Mouse (Mus musculus) embryonic facial prominence, embryonic 11.5 days (tissue): ENCODE results near the gene Olfr697. TPM values are rescaled to one million over a fixed set of nuclear protein-coding genes. Genes with fewer than 3 reads are reported as not detected.
"Not testable (repeated sequence)": the region's sequence is repeated elsewhere in the genome, so short reads cannot be mapped to it uniquely, and the experiment has no call there.

Experiments used
- ATAC-seq: fragments of 200-750 bp; cut with Nextera tagmentation; replicated peaks from 2 replicates; pipeline ENCODE4 v1.8.0; 2017; ENCODE audit warnings: low read depth; ENCODE audit not compliant: insufficient number of reproducible peaks, low FRiP score, low TSS enrichment
- DNase-seq: peaks from one replicate; pipeline ENCODE4 v3.0.0-alpha.2; 2015; ENCODE audit warnings: low spot score
- H3K27ac ChIP-seq: fragments of 300-500 bp; sonication (generic); replicated peaks from 2 replicates; pipeline ENCODE4 v1.5.1; 2014; ENCODE audit warnings: mild to moderate bottlenecking, low read depth, low read length, control low read depth
- H3K27me3 ChIP-seq: fragments of 300-500 bp; sonication (generic); 2 replicates; pipeline ENCODE4 v1.6.1; 2014; ENCODE audit warnings: mild to moderate bottlenecking, low read length, moderate library complexity, mixed read lengths; ENCODE audit not compliant: control insufficient read depth, insufficient read depth
- H3K36me3 ChIP-seq: fragments of 300-500 bp; sonication (generic); replicated peaks from 2 replicates; pipeline ENCODE4 v1.6.1; 2014; ENCODE audit warnings: low read depth, mild to moderate bottlenecking, low read length, moderate library complexity, mixed read lengths; ENCODE audit not compliant: control insufficient read depth, insufficient read depth
- H3K4me1 ChIP-seq: fragments of 300-500 bp; sonication (generic); 2 replicates; pipeline ENCODE4 v1.6.1; 2014; ENCODE audit warnings: low read length, mixed read lengths; ENCODE audit not compliant: control insufficient read depth, insufficient read depth
- H3K4me2 ChIP-seq: fragments of 300-500 bp; sonication (generic); 2 replicates; pipeline ENCODE4 v1.6.1; 2014; ENCODE audit warnings: low read depth, mild to moderate bottlenecking, control low read depth, low read length, moderate library complexity
- H3K4me3 ChIP-seq: fragments of 300-500 bp; sonication (generic); 2 replicates; pipeline ENCODE4 v1.5.1; 2014; ENCODE audit warnings: low read depth, low read length, control low read depth
- H3K9ac ChIP-seq: fragments of 300-500 bp; sonication (generic); replicated peaks from 2 replicates; pipeline ENCODE4 v1.6.1; 2014; ENCODE audit warnings: mild to moderate bottlenecking, control low read depth, low read length
- H3K9me3 ChIP-seq: fragments of 300-500 bp; sonication (generic); replicated peaks from 2 replicates; pipeline ENCODE4 v1.6.1; 2016; ENCODE audit warnings: mild to moderate bottlenecking, low read length, inconsistent platforms, mixed read lengths; ENCODE audit not compliant: control insufficient read depth
- WGBS: fragments of 180-500 bp; shearing (Covaris S2); extraction: QIAGEN DNeasy Blood & Tissue Kit; methylation state at CpG from one replicate; pipeline ENCODE4 v1.1.7; 2014; 5-methylcytosine and 5-hydroxymethylcytosine counted together
- polyA plus RNA-seq: library from polyadenylated mRNA; unstranded; fragments of >200 nt; fragmentation: Nextera tagmentation; extraction: Ambion mirVana; gene quantifications from 2 replicates; pipeline ENCODE4 v1.2.1, GENCODE M21; 2014

Olfr697 gene
- not detected in 2 replicates for polyA plus RNA-seq

DNA sequence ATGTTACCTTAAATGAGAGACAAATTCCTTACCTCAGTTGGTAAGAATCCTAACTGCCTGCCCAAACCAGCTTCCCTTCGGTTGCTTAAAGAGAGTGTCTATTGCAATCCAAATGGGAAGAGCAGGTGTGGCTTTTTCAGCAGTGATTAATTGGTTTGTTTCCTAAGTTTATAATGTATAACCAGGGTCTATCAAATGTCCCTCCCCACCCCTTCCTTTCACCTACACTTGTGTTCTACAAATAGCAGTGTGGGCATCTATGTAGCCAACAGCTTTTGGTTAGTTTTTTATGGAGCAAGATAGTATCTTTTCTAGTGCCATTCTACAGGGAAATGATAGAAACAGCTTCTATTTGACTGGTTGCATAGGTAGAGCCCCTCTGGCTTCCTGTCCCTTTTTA is at the start of gene Olfr697:
TSS of gene Olfr697 (minus strand) at position 101 of the 400 bp plus-strand sequence.
- ATAC-seq (no peak), DNase-seq (no peak)
- Histone ChIP-seq H3K4me1 (no peaks in the 10 kb centered on the region), H3K9me3 (no peaks in the 10 kb centered on the region), H3K4me3 (no peak within 1 kb of the TSS), H3K9ac (no peak within 1 kb of the TSS), H3K36me3 (no peaks in the 10 kb centered on the region), H3K27ac (no peak within 1 kb of the TSS), H3K4me2 (no peak within 1 kb of the TSS), H3K27me3 (no peaks in the 10 kb centered on the region)
- 86% methylated on average over 1 of the region's 1 CpGs for WGBS

DNA sequence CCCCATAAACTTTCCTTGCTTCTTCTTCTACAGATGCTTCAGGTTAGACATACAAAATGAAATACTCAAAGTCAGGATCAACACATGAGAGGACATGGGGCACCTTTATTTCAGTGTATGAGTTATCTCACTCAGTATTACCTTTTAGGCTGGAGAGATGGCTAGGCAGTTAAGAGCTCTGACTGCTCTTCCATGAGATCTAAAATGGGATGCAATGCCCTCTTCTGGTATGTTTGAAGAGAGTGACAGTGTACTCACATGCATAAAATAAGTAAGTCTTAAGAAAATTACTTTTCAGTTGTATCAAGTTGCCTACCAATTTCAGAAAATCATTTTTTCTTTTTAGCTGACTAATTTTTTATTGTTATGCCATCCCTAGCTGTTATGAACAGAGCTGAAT is 46.1 kb upstream of the Olfr697 start:
- no peaks in the 10 kb centered on the region for H3K4me1 ChIP-seq
- no peak overlapping the region for H3K9ac ChIP-seq
- H3K36me3 ChIP-seq, result no peaks in the 10 kb centered on the region
- no peak overlapping the region for H3K27ac ChIP-seq
- no peak overlapping the region for H3K4me3 ChIP-seq
- H3K9me3 ChIP-seq, result no peaks in the 10 kb centered on the region
- H3K4me2 ChIP-seq, result no peak overlapping the region
- H3K27me3 ChIP-seq, result no peaks in the 10 kb centered on the region
- no peak for ATAC-seq
- no peak for DNase-seq

DNA sequence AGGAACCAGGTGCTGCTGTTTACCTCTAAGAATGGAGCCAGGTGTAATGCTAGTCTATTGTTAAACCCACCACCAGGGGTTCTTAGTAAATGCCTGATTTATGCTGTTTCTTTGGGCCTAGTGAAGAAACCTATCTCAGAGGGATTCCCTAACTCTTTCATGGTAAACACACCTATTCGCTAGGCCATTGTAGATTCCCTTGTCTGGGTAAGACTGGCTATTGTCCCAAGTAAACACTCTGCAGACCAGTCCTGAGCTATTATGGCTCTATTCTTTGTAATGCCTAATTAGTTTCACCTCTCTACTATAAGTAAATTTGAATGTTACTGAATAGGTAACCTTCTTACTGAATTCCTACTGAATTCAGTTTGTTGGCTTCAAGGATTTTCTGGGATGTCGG is 18.8 kb upstream of the Olfr697 start:
- WGBS, result 88% methylated on average over 2 of the region's 2 CpGs
- H3K9ac ChIP-seq, H3K4me2 ChIP-seq, H3K27me3 ChIP-seq, H3K9me3 ChIP-seq, H3K4me3 ChIP-seq, H3K36me3 ChIP-seq, H3K4me1 ChIP-seq, DNase-seq, H3K27ac ChIP-seq, ATAC-seq: not testable (repeated sequence)

DNA sequence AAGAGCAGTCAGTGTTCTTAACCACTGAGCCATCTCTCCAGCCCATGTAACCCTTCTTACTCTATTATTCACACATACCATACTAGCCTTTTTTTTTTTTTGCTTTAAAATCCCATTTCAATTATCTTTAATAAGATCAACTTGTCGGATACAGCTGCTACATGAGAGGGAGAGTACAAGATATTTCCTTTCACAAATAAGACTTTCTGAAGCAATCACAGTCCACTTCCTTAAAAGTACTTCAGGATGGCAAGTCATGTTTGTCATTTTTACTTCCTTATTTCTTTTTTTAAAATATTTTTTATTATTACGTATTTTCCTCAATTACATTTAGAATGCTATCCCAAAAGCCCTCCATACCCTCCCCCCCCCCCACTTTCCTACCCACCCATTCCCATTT is 16.6 kb upstream of the Olfr697 start:
- no peaks in the 10 kb centered on the region for H3K27me3 ChIP-seq
- H3K27ac ChIP-seq, result no peak overlapping the region
- WGBS, result 88% methylated on average over 2 of the region's 2 CpGs
- H3K9me3 ChIP-seq, result no peaks in the 10 kb centered on the region
- H3K9ac ChIP-seq, result no peak overlapping the region
- H3K4me2 ChIP-seq, result no peak overlapping the region
- ATAC-seq (no peak), DNase-seq (no peak)
- no peaks in the 10 kb centered on the region for H3K4me1 ChIP-seq
- H3K36me3 ChIP-seq, result no peaks in the 10 kb centered on the region
- H3K4me3 ChIP-seq, result no peak overlapping the region

DNA sequence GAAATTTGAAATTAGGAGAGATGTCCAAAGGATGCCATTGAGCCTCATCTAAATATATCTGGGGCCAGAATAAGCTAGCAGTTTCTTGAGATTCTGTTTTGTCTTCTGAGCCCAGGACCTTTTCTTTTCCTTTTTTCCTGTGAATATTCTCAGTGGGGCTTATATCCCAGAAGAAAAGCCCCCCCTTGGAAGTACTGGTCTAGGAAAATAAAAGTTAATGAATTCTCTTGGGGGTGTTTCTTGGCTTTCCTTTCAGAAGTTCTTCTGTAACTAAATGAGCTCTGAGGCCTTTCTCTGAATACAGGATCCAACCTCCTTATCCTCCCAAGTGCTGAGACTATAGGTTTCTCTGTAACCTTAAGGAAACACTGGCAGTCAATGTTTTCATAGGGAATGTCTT is 13.1 kb upstream of the Olfr697 start, which contains the start of gene Olfr698:
TSS of gene Olfr698 (minus strand) at position 101 of the 400 bp plus-strand sequence.
- no peak for DNase-seq
- no peak within 1 kb of the TSS for H3K9ac ChIP-seq
- H3K9me3 ChIP-seq, result no peaks in the 10 kb centered on the region
- H3K27ac ChIP-seq, result no peak within 1 kb of the TSS
- ATAC-seq, result no peak
- H3K4me1 ChIP-seq, result no peaks in the 10 kb centered on the region
- no peak within 1 kb of the TSS for H3K4me3 ChIP-seq
- no peaks in the 10 kb centered on the region for H3K27me3 ChIP-seq
- no peaks in the 10 kb centered on the region for H3K36me3 ChIP-seq
- no peak within 1 kb of the TSS for H3K4me2 ChIP-seq

- WGBS, result 92% methylated on average over 5 of the region's 5 CpGs
- H3K9ac ChIP-seq, result no peak overlapping the region
These were observed 3.6 kb upstream of the Olfr697 start for GRCm38 (mm10) chr7:106745811-106746210.

GRCm38 (mm10) chr7:106737028-106737427 is 5.2 kb downstream of the Olfr697 start:
- Histone ChIP-seq H3K4me3 (no peak overlapping the region), H3K4me1 (no peaks in the 10 kb centered on the region)
- no peak for ATAC-seq

More at GRCm38 (mm10) chr7:106745811-106746210, 3.6 kb upstream of the Olfr697 start:
- no peak overlapping the region for H3K27ac ChIP-seq
- no peaks in the 10 kb centered on the region for H3K4me1 ChIP-seq
- no peak overlapping the region for H3K4me2 ChIP-seq
- no peaks in the 10 kb centered on the region for H3K27me3 ChIP-seq
- no peak overlapping the region for H3K4me3 ChIP-seq
- no peaks in the 10 kb centered on the region for H3K9me3 ChIP-seq
- DNase-seq (no peak), ATAC-seq (no peak)
- no peaks in the 10 kb centered on the region for H3K36me3 ChIP-seq

DNA sequence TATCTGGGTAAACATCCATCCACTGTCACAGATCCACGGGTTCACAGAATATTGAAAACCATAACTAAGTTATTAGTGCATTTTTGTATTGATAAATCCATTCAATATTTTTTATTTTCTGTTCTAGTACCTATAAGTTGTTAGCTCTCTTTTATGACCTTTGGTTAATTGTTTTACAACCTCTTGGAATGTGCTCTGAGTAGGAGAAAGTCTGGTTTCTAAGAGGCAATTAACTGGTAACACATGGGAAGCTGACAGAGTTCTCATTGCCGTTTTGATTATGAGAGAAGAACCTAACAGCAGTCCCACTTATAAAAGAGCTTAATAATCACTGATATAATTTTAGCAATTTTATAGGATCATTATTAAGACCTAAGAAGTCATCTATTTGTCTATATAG is 8.5 kb downstream of the Olfr697 start:
- Histone ChIP-seq H3K9ac (no peak overlapping the region), H3K36me3 (no peaks in the 10 kb centered on the region), H3K4me1 (no peaks in the 10 kb centered on the region), H3K9me3 (no peaks in the 10 kb centered on the region), H3K4me2 (no peak overlapping the region), H3K27me3 (no peaks in the 10 kb centered on the region), H3K27ac (no peak overlapping the region), H3K4me3 (no peak overlapping the region)
- ATAC-seq (no peak), DNase-seq (no peak)
- 77% methylated on average over 2 of the region's 2 CpGs for WGBS

More at GRCm38 (mm10) chr7:106737028-106737427, 5.2 kb downstream of the Olfr697 start:
- H3K27me3 ChIP-seq, result no peaks in the 10 kb centered on the region
- no peak overlapping the region for H3K4me2 ChIP-seq
- no peak overlapping the region for H3K27ac ChIP-seq
- no peak for DNase-seq
- H3K36me3 ChIP-seq, result no peaks in the 10 kb centered on the region
- H3K9me3 ChIP-seq, result no peaks in the 10 kb centered on the region
- H3K9ac ChIP-seq, result no peak overlapping the region
